Mouse (Mus musculus) telencephalon, adult 2 months (tissue): ENCODE measurements around the gene Nav2.

Experiments
- DNase-seq: peaks from one replicate; pipeline ENCODE4 v3.0.0-alpha.2; 2011; ENCODE audit warnings: low read depth, low spot score

Nav2 gene

DNA sequence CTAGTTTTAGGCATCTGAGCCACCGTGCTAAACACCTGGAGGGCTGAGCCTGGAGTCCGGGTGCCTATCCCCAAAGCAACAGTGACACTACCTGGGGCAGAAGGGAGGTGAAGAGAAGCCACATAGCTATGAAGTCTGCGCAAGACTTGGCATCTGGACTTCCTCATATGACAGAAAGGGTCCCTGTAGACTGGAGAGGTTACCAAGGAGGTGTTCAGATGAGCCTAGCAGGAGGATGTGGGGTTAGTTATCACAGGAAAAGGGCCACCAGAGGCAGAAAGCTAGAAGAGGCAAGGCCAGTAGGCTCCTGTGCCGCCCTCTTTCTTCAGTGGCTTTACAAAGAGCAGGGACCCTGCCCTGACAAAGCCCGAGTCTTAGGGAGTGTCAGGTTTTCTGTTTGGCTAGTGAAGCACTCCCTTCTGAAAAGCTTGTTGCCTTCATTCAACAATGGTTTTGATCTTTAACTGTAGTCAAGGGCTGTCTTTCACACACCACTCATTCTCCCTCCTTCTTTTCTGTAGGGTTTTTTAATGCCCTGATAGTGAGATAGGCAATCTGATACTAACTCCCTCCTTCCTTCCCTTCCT lies 417.7 kb downstream of the Nav2 start:
- no peak for DNase-seq

DNA sequence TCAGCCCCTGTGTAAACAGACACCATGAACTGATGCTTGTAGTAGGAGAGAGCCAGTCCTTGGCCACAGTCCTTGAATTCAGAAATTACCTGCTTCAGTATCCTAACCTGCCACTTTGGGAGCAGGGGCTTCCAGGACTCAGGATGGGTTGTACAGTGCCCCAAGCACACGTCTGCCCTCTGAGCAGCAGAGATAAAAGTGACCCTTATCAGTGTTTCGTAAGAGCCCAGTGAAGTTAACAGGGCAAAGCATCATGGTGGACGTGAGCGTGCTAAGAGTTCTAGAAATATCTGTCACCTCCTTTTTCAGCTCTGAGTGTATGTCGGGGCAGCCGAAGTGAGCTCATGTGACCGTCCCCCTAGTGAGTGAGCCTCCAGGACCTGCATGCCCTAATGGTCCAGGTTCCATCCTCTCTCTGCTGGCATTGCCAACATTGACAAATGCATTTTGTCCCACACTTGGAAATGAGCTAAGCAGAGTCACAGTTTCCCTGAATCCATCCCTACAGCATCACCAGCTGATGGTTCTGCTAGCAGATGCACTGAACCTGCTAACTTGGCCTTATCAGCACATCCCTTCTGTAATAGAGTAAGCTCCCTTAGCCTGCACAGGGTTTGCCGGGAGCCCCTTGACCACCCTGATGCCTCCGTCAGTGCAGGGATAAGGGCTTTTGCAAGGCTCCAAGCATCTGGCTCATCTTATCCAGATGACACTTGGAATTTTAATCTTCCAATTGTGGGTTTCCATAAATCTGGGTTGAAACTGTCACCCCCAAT lies 418.6 kb downstream of the Nav2 start:
- DNase-seq: no peak

DNA sequence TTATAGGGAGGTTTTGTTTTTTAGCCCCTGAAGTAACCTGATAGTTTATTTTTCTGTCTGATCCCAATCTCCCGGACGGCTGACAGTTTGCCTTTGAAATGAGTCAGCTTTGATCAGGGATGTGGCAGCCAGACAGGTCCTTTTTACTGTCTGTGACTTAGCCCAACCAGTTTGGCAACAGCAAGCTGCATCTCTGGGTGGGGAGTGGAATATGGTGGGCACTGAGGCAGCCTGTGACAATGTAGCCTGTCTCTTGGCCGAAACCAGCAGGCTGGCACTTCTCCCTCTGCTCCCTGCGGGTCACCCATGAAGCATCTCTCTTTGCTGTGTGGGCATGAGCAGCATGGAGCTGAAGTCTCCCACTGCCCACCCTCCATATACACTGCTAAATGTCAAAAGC lies 421.7 kb downstream of the Nav2 start:
- DNase-seq: no peak

GRCm38 (mm10) chr7:49331939-49332338 lies 423.4 kb downstream of the Nav2 start:
- DNase-seq: no peak

GRCm38 (mm10) chr7:49332644-49333043 lies 424.1 kb downstream of the Nav2 start:
- no peak for DNase-seq

DNA sequence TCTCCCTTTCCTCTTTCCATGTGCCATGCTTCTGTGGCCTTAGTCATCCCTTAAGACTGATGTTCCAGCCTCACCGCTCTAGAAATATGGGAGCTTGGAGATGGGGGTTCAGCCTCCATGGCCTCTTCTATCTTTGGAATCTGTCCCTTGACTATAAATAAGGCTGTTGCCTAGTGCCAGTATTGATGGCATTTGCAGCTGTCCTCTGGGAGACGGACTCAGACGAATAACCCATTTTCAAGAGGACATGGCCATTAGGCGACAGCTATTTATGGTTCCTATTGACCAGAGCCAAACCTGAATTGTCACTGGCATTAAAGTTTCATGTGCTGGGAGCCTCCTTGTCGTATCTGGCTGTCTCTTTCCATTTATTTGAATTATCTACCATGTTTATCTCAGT lies 425.6 kb downstream of the Nav2 start:
- no peak for DNase-seq

- no peak for DNase-seq
These were observed 426.5 kb downstream of the Nav2 start for GRCm38 (mm10) chr7:49335056-49335455.

DNA sequence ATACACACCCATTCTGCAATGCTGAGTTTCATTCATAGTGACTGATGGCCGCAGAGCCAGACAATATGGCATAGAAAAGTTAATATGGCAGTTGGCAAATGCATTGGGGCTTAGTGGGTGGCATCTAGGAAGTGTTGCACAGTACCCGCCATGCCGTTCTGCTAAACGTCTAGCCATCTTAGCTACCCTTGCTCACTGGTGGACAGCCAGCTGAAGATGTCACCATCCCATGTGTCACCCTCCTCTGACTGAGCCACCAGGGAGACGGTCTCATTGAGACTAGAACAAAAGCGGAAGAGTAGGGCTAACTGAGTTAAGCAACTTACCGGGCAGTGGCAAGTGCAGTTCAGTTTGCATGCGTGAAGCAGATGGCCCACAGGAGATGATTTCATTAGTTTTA lies 428.2 kb downstream of the Nav2 start:
- no peak for DNase-seq

DNA sequence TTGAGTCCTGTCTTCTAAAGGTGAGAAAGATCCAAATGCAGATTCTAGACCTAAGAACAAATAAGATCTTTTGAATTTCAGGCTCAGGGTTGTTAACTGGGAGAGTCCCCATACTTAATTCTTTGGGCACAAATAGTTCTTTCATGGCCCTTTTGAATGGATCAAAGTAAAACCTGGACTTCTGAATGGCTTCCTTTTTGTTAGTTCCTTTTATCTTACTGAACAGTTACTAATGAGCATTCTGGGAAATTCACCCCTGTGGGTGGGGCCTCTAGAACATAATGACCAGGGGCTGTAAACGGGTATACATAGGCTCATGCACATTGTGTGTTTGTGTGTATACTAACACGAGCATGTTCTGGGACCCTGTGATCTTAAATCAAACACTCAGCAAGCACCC lies 429.2 kb downstream of the Nav2 start:
- no peak for DNase-seq

DNA sequence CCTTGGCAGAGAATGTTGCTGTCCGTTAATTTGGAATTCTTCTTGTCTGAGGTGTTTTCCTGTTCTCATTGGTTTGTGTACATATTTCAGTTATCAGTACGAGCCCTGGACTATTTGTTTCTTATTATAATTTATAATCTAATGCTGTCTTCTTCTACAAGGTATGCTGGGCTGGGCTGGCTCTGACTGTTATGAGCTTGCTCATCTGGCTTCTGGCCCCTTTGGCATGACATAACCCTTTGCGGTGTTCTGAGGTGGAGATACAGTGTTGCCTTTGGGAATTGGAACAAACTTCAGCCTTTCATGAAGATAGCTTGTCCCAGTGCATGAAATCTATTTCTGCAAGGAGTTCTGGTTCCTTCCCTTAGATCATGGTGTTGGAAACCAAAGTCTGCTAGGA lies 431.4 kb downstream of the Nav2 start:
- no peak for DNase-seq

- no peak for DNase-seq
These were observed 432.8 kb downstream of the Nav2 start for GRCm38 (mm10) chr7:49341151-49341918.

DNA sequence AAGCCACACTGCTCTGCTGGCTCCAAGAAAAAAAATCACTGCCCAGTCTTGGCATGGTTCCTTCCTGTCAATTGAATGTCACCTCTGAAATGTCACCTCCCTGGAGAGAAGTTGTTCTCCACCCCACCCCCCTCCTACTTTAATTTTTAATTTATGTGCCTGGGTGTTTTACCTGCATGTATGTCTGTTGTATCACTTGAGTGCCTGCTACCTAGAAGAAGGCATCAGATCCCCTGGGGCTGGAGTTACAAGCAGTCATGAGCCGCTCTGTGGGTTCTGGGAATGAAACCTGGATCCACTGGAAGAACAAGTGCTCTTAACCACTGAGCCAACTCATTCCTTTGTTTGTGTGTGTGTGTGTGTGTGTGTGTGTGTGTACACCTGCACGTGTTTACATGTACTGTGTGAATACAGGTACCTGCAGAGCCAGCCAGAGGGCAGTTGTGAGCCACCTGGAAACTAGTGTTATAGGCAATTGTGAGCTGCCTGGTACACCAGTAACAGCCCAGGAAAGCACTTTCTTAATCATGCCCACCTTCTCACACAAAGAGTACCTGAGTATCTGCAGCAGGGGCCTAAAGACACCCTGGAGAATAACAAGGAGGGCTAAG lies 433.5 kb downstream of the Nav2 start:
- DNase-seq: no peak

GRCm38 (mm10) chr7:49342556-49343080 lies 434.1 kb downstream of the Nav2 start:
- no peak for DNase-seq

DNA sequence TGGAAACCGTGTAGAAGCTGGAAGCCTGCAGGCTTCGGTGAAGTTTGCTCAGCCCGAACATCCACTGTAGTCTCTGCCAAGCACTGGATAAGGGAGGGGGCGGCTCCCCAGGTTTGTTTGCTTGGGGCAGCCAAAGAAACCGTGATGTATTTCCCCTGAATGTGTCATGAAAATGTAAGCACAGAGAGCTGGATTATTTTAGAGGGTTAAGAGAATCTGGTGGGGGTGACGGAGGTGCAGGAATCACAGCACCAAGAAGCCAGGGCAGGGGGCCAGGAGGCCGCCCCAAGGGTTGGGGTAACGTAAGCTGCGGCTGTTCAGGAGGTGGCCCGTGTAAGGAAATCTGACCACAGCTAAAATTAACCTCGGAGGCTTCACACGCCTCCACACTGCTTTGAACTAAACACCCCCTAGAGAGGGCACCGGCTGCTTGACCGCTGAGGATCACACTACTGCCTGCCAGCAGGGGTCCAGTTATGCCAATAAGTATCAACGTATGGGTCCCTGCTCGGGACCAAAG lies 434.6 kb downstream of the Nav2 start:
- DNase-seq: no peak

DNA sequence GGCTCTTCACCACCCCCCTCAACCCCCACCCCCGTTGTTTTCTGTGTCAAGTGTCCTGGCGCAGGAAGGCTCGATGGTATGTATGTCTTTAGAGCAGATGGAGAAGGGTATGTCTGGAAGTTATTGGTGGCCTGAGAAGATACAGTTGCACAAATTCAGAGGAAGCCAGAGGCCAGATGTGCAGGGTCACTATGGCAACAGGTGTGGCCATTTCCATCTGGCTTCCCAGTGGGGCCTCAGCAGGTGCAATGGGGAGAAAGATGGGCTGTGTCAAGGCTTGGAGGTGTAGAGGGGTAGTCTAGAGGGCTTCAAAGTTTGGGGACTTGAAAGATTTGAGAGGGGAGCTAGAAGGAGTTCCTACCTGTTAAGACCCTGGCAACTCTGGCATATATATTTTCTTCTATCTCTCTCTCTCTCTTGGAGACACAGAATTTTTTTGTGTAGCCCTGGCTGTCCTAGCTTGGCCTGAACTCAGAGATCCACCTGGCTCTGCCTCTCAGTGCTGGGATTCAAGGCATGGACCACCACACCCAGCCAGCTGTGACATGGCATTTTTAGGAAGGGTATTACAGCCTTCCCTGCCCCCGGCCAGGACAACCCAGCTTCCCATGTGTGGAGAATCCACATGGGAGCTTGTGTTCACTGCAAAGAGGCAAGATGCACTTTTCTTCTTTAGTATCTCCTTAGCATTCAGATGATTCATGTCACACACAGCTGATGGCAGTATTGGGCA lies 435.4 kb downstream of the Nav2 start:
- DNase-seq: no peak

- no peak for DNase-seq
These were observed 439.1 kb downstream of the Nav2 start for GRCm38 (mm10) chr7:49347338-49348272.

DNA sequence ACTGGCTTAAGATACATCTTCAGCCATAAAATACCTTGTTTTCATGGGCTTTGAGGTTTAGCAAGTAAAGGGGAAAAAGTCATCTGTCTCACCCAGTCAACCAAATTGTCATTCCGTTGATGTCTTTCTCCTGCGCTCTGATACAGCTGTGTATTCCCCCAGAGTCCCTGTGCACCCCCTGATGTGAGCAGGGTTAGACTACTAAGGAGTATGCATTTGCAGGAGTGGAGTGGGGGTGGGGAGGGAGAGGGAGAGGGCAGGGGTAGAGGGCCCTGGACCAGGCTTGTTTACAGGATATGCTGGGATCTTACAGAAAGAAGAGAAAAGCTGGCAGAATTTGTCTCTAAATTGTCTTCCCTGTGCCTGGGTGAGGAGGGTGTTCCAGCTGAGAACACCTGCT lies 440.1 kb downstream of the Nav2 start:
- no peak for DNase-seq

DNA sequence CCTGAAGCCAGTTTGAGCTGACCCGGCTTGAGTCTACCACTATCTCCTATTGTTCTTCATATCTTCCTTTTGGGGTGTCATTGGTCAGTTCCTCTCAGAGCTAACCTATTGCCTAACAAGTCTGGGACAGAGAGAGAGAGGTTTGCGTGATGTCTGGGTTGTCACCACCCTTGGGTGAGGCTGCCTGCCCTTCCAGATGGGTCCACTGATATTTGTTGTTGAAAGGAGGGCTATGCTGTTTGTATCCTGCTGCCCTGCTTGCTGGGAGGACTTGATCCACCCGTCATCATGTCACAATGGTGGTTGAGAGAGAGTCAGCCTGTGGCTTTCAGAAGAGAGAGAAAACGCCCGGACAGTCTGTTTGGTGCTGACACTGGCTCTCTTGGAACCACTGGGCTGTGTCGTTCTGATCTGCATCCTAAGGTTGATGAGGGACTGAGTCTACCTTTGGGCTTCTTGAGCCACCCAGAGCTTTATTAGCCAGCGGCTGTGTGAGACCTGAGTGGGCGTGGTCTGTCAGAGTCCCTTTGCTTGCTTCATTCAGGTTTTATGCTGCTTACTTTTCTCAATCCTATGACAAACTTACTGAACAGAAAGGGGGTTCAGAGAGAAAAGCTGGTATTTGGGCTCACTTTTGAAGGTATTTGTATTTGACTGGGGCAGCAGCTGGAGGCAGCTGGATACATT lies 441.9 kb downstream of the Nav2 start:
- no peak for DNase-seq

GRCm38 (mm10) chr7:49351596-49352258 lies 443.2 kb downstream of the Nav2 start:
- no peak for DNase-seq
